8 mouse cellular contexts compared by ENCODE assay signal in the genomic region with DNA sequence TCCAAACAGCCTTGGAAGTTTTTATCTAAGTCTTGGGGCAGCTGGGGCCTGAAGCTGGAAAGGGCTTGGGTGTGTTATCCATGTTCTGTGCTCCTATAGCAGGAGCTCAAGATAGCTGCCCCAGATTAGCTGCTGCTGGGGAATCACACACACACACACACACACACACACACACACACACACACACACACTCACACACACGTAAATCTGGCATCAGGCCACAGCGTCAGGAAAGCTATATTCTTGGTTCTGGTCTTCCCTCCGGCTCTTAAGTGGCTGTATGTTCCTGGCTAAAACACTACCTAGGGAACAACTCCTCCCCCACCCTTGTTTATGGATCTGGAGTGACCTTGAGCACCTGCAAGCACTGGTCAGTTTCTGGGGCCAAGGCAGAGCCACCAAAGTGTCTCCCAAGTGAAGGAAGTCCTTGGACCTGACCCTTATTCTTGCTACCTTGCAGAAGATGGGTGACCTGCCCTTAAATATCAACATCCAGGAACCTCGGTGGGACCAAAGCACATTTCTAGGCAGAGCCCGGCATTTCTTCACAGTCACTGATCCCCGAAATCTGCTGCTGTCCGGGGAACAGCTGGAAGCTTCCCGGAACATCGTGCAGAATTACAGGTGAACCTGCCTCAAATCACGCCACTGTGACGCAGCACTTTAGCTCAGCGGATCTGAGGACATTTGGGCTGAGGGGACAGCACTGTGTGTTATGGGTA. TPM values are rescaled to one million over a fixed set of nuclear protein-coding genes. Genes with fewer than 3 reads are reported as not detected.
DNase-seq lines count a peak whose midpoint lies in the region; ATAC-seq and TF ChIP-seq lines count a peak whose summit lies in the region.

No protein-coding gene starts in this region.

- H3K27ac ChIP-seq in testis, adult 2 months (ENCODE audit: control insufficient read depth, insufficient read depth, low read depth, low read length), result peak overlapping the region; percentile 73
- H3K27ac ChIP-seq in liver, embryonic 12.5 days, result peak overlapping the region; percentile 55; the same call in 1 of the 2 replicates

- no peaks in the 10 kb centered on the region for H3K9me3 ChIP-seq in liver, embryonic 12.5 days (replicated peaks)

- H3K27me3 ChIP-seq in testis, adult 2 months (ENCODE audit: control insufficient read depth, insufficient read depth, low read length), result no peaks in the 10 kb centered on the region
- peaks cover 53% of the 10 kb centered on the region for H3K27me3 ChIP-seq in liver, embryonic 12.5 days (replicated peaks)

- no peak overlapping the region; the same call in 1 of the 2 replicates for H3K4me3 ChIP-seq in testis, adult 2 months (ENCODE audit: control insufficient read depth, low read depth, low read length)
- H3K4me3 ChIP-seq in liver, embryonic 12.5 days, result peak overlapping the region; percentile 57

- H3K4me1 ChIP-seq in testis, adult 2 months (ENCODE audit: control insufficient read depth, insufficient read depth, low read length), result peaks cover 24% of the 10 kb centered on the region
- peaks cover 31% of the 10 kb centered on the region for H3K4me1 ChIP-seq in liver, embryonic 12.5 days

- no peak for TF ChIP-seq POLR2A in testis, adult 2 months (IDR thresholded peaks at IDR 0.05; ENCODE audit: control insufficient read depth, low read depth, low read length)

- no peak overlapping the region for H3K9ac ChIP-seq in liver, embryonic 12.5 days

- 74% methylated on average over 12 of the region's 12 CpGs for WGBS in liver, embryonic 12.5 days (ENCODE audit: insufficient replicate concordance)

- intact Hi-C loops in heart, postnatal 36 days (cut with DNase I), result no loop called here

- H3K4me2 ChIP-seq in liver, embryonic 12.5 days, result peak overlapping the region; percentile 85

- no peaks in the 10 kb centered on the region for H3K36me3 ChIP-seq in testis, adult 2 months (ENCODE audit: control insufficient read depth, insufficient read depth, low read length)
- 0 out of 2 replicates have a peak, but pooled peaks cover 3% of the 10 kb centered on the region for H3K36me3 ChIP-seq in liver, embryonic 12.5 days

- TF ChIP-seq CTCF in testis, adult 2 months (IDR thresholded peaks at IDR 0.05; ENCODE audit: control insufficient read depth, insufficient read depth, insufficient replicate concordance, low read depth, low read length), result no peak

- ATAC-seq in liver, embryonic 12.5 days, result no peak

- peak; percentile 91 for DNase-seq in heart, adult 11 months
- DNase-seq in heart, postnatal 36 days, result no peak
- DNase-seq in testis, postnatal 14 days (ENCODE audit: low spot score), result no peak
- no peak for DNase-seq in ovary, postnatal 10 days (ENCODE audit: low spot score)
- no peak for DNase-seq in right cerebral cortex, postnatal 4 days
- no peak for DNase-seq in right cerebral cortex, postnatal 14 days

RNA-seq across cellular contexts. Expression of gene Sfxn3, which starts 1.5 kb away (rescaled TPM):
- total RNA-seq in heart, postnatal 36 days (2021), result 10 to 100 TPM; 11.6 to 14.2 TPM
- polyA plus RNA-seq in testis, adult 2 months (2012; rRNA removed), result 16.3 and 20.7 TPM in 2 replicates
- 4.1 TPM in 2 replicates for polyA plus RNA-seq in liver, embryonic 12.5 days (2016; fragmentation: Nextera tagmentation; extraction: Ambion mirVana)

RNA-seq across cellular contexts. Expression of gene Pdzd7, which starts 3.3 kb away (rescaled TPM):
- under 1 TPM; 0.11 to 0.19 TPM for total RNA-seq in heart, postnatal 36 days (2021)
- 1.0 and 1.1 TPM in 2 replicates for polyA plus RNA-seq in testis, adult 2 months (2012; rRNA removed)
- not detected in 2 replicates for polyA plus RNA-seq in liver, embryonic 12.5 days (2016; fragmentation: Nextera tagmentation; extraction: Ambion mirVana)

RNA-seq across cellular contexts. Expression of gene Kazald1, which starts 26.2 kb away (rescaled TPM):
- 1 to 10 TPM; 4.6 to 4.8 TPM for total RNA-seq in heart, postnatal 36 days (2021)
- polyA plus RNA-seq in testis, adult 2 months (2012; rRNA removed), result 5.3 and 6.1 TPM in 2 replicates
- polyA plus RNA-seq in liver, embryonic 12.5 days (2016; fragmentation: Nextera tagmentation; extraction: Ambion mirVana), result 0.18 and 0.35 TPM in 2 replicates

RNA-seq across cellular contexts. Expression of gene Lzts2, which starts 34.6 kb away (rescaled TPM):
- 10 to 100 TPM; 61.0 to 69.7 TPM for total RNA-seq in heart, postnatal 36 days (2021)
- polyA plus RNA-seq in testis, adult 2 months (2012; rRNA removed), result 36.2 and 42.3 TPM in 2 replicates
- polyA plus RNA-seq in liver, embryonic 12.5 days (2016; fragmentation: Nextera tagmentation; extraction: Ambion mirVana), result 18.3 and 19.6 TPM in 2 replicates

RNA-seq across cellular contexts. Expression of gene Mrpl43, which starts 42.6 kb away (rescaled TPM):
- 10 to 100 TPM; 48.6 to 52.3 TPM for total RNA-seq in heart, postnatal 36 days (2021)
- 43.4 and 46.8 TPM in 2 replicates for polyA plus RNA-seq in testis, adult 2 months (2012; rRNA removed)
- 45.8 and 47.6 TPM in 2 replicates for polyA plus RNA-seq in liver, embryonic 12.5 days (2016; fragmentation: Nextera tagmentation; extraction: Ambion mirVana)
